Mouse (Mus musculus) retina, embryonic 14.5 days (tissue): ENCODE results near the gene Ap1m2.
"Not testable (repeated sequence)": the region's sequence is repeated elsewhere in the genome, so short reads cannot be mapped to it uniquely, and the experiment has no call there.

Experiments used
- DNase-seq: peaks from one replicate; pipeline ENCODE4 v3.0.0-alpha.2; 2015; ENCODE audit warnings: low spot score

Ap1m2 gene

DNA sequence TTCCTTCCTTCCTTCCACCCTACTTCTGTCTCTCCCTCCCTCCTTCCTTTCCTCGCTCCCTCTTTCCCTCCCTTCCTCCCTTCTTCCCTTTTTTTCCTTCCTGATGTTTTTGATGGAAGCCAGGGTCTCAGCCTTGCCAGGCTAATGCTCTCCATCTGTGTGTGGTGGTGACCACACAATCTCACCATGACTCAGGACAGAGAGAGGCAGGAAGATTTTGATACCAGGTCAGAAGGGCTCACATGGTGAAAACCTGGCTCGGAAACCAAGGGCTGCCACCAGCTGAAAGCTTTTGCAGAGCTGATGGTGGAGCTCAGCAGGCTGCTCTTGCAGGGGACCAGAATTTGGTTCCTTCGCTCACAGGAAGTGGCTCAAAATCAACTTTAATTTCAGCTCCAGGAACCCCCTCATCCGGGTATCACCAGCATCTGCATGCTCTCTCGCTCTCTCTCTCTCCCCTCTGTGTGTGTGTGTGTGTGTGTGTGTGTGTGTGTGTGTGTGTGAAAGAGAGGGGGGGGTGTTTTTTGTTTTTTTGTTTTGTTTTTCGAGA is 51.6 kb downstream of the Ap1m2 start:
- DNase-seq: no peak

DNA sequence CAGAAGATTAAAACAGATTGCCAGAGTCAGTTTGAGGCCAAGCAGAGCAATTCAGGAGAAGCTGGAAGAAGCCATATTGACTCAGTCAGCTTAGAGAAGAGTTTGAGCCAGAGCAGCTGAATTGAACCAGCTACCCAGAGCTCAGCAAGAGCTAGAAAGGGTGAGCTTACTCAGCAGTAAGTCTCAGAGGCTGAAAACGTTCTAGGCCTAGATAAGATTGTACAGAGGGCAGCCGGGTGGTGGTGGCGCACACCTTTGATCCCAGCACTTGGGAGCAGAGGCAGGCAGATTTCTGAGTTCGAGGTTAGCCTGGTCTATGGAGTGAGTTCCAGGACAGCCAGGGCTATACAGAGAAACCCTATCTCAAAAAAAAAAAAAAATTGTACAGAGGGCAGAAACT is 55.8 kb downstream of the Ap1m2 start:
- DNase-seq: not testable (repeated sequence)

DNA sequence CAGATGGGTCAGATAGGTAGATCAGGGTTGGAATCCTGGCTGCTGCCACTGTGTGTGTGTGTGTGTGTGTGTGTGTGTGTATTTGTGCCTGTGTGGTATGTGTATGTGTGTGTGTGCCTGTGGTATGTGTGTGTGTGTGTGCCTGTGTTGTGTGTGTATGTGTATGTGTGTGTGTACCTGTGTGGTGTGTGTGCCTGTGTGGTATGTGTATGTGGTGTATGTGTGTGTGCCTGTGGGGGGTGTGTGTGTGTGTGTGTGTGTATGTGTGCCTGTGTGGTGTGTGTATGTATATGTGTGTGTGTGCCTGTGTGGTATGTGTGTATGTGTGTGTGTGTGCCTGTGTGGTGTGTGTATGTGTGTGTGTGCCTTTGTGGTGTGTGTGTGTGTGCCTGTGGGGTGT is 57.4 kb downstream of the Ap1m2 start:
- no peak for DNase-seq

DNA sequence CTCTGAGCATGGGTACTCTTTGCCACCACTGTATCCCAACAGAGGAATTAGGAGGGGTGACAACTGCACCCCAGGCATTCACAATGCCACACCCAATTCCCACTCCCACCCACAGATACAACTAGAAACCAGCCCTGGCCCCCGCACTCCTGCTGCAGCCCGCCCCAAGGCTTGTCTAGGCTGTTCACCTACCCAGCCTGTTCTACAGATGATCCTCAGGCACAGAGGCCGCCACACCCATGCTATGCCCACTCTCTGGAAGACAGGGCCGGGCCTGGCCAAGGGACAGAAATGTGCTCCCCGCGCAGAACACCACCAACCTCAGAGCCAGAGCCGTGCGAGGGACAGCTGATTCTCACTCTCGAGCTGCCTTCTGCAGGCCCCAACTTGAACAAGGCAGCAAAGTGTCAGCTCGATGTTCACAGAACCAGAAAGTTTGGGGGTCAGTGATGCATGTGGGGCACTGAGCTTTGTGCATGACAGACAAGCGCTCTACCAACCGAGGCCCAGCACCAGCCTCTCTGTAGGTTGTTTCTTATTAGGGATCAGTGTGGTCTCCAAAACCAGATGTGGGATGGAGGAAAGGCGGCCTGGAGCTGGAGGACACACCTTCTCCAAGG is 60.9 kb downstream of the Ap1m2 start:
- peak; percentile 69 for DNase-seq

GRCm38 (mm10) chr9:21250509-21250908 is 61.6 kb downstream of the Ap1m2 start:
- DNase-seq: no peak

DNA sequence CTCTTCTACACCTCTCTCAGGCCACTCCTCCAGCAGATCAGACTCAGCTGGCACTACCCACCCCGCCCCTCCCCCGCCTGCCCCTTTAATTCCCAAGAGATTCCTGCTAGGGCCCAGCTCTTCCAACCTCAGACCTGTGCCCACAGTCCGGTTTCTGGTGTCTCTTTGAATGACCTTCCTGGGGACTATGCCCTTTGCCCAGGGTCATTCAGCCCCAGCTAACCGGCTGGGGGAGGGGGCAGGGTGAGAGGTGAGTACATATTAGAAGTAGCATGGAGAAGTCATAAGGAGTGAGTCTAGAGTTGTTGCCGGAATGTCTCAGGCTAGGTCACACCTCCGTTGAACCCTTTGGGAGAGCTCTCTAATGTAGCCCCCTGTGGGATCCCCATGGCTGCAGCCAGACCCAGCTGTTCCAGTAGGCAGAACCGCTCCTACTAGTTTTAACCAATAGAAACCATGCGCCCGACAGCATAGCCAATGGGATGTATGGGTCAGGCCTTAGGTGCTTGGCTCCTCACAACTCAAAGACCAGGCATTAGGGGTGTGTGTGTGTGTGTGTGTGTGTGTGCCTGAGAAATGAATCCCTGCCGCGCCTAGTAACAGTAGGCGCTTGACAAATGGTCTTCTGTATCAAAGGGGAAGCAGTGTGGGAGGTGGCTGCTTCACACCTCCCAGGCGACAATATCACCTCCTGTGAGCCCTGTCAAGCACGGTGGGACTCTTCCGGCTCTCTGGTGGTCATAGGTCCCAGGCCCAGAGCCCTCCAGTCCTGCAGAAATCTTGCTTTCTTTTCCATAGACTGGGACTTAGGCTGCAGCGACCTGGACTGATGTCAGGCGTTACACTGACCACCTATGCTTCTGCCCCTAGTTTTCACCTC is 62.3 kb downstream of the Ap1m2 start:
- DNase-seq: peak; percentile 21

- DNase-seq: peak; percentile 32
These were observed 63.8 kb downstream of the Ap1m2 start, which contains the start of gene S1pr5 for GRCm38 (mm10) chr9:21248326-21248725. TSS of gene S1pr5 (minus strand) at chr9:21248443.

DNA sequence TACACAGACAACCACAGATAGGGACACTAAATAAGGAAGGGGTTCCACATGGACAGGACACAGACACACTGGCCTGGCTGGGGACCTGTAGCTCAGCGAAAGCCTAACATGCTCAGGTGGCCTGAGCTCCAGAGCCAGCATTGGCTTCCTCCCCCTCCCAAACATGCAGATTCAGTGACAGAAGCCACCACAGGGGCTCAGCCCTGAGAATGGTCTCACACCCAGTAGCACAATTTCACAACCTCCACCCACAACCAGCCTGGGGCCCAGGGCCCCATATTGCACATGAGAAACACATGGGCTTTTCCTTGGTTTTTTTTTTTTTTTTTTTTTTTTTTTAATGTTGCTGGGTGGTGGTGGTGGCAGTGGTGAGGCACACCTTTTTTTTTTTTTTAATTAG is 65.8 kb downstream of the Ap1m2 start:
- DNase-seq: no peak

DNA sequence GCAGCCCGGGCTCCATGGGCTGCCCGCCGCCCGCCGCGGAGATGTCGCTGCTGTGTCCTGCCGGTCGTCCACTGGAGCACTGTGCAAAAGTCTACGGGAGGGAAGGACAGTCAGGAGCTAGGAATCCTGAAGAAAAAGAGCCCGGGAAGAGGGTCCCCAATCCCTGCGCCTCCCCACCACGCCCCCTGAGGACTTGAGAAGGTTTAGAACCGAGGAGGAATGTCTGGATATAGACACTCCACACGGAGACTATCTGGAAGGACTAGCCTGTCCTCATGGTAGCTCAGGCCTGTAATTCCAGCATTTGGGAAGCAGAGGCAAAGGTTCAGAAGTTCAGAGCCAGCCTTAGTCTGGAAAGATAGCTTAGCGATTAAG is 67.0 kb downstream of the Ap1m2 start:
- DNase-seq: no peak

DNA sequence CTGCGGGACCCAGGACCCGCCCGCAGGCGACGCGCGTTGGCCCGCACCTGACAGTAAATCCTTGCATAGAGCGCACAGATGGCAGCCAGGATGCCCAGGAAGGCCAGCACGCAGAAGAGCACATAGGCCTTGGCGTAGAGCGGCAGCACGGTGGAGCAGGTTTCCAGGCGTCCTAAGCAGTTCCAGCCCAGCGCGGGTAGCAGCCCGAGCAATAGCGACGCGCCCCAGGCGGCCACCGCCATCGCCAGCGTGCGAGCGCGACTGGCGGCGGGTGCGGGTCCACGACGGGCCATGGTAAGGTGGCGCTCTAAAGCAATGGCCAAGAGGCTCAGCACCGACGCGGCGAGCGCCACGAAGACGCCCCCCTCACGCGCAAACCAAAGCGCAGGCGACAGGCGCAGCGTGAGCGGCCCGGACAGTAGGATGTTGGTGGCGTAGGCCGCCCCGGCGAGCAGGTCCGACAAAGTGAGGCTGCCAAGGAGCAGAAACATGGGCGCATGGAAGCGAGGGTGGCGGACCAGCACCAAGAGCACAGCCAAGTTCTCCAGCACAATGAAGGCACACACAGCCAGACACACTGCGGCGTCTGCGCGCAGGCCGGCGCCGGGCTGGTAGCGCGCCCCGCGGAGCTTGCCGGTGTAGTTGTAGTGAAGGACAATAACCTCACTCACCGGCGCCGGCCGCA is 67.6 kb downstream of the Ap1m2 start:
- peak; percentile 50 for DNase-seq
